Mouse (Mus musculus) CH12.LX (cell line): ENCODE measurements at regions not wholly inside any gene's neighbourhood (a gene's known extent, or its start where the extent isn't known, plus 50 kb on each side); places are given as distances from the start of the nearest gene placed in this dataset.

Experiments used
- CTCF ChIP-seq, 2 experiments: IDR thresholded peaks in 1 of 2; conservative IDR thresholded peaks in 1 of 2; 2 replicates each; pipeline ENCODE4 v1.5.1; 2011 to 2012; ENCODE audit warnings: low read depth in 2 of 2, low read length in 2 of 2, improper control_type of control experiment in 1 of 2, inconsistent platforms in 1 of 2, mild to moderate bottlenecking in 1 of 2, moderate library complexity in 1 of 2
- MAX ChIP-seq: IDR thresholded peaks from 2 replicates; pipeline ENCODE4 v1.6.1; 2011; ENCODE audit warnings: low read length, improper control_type of control experiment

DNA sequence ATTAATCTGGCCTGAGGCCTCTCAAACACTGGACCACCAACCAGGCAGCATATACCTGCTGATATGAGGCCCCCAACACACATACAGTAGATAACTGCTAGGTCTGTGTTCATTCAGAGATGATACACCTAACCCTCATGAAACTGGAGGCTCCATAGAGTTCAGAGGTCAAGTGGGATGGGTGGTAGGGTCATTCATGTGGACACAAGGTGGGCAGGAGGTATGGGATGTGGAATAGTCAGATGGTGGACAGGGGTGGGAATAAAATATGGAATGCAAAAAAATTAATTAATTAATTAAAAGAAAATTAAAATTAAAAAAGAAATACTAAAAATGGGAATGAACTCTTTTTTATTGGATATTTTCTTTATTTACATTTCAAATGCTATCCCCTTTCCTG is 734.7 kb downstream of the Pla2g4a start:
- TF ChIP-seq MAX: no peak
- TF ChIP-seq CTCF (conservative IDR thresholded peaks at IDR 0.05 in 1 of 2, IDR thresholded peaks at IDR 0.05 in 1 of 2; ENCODE audit: low read depth in 2 of 2, low read length in 2 of 2): no peak
